Mouse (Mus musculus) hindbrain, embryonic 12.5 days (tissue): Measurements from ENCODE around the gene Pde1b. TPM values are rescaled to one million over a fixed set of nuclear protein-coding genes. Genes with fewer than 3 reads are reported as not detected.
A peak's percentile ranks its signal among the peaks of the same experiment; 100 is the strongest.

Source experiments
- ATAC-seq: fragments of 200-750 bp; cut with Nextera tagmentation; 2 replicates; pipeline ENCODE4 v1.8.0; 2017; ENCODE audit warnings: moderate TSS enrichment; ENCODE audit not compliant: low FRiP score
- H3K27ac ChIP-seq: fragments of 300-500 bp; sonication (generic); 2 replicates; pipeline ENCODE4 v1.5.1; 2016; ENCODE audit warnings: mild to moderate bottlenecking
- H3K27me3 ChIP-seq: fragments of 300-500 bp; sonication (generic); 2 replicates; pipeline ENCODE4 v1.6.1; 2016; ENCODE audit warnings: mild to moderate bottlenecking
- H3K36me3 ChIP-seq: fragments of 300-500 bp; sonication (generic); 2 replicates; pipeline ENCODE4 v1.6.1; 2016; ENCODE audit warnings: mild to moderate bottlenecking
- H3K4me1 ChIP-seq: fragments of 300-500 bp; sonication (generic); 2 replicates; pipeline ENCODE4 v1.6.1; 2016
- H3K4me2 ChIP-seq: fragments of 300-500 bp; sonication (generic); replicated peaks from 2 replicates; pipeline ENCODE4 v1.6.1; 2016; ENCODE audit warnings: mild to moderate bottlenecking
- H3K4me3 ChIP-seq: fragments of 300-500 bp; sonication (generic); 2 replicates; pipeline ENCODE4 v1.5.1; 2016; ENCODE audit warnings: mild to moderate bottlenecking
- H3K9ac ChIP-seq: fragments of 300-500 bp; sonication (generic); 2 replicates; pipeline ENCODE4 v1.6.1; 2016; ENCODE audit warnings: mild to moderate bottlenecking, moderate library complexity
- H3K9me3 ChIP-seq: fragments of 300-500 bp; sonication (generic); replicated peaks from 2 replicates; pipeline ENCODE4 v1.6.1; 2016; ENCODE audit warnings: mild to moderate bottlenecking
- WGBS: fragments of 180-500 bp; shearing (Covaris S2); methylation state at CpG from one replicate; pipeline ENCODE4 v1.1.7; 2016; 5-methylcytosine and 5-hydroxymethylcytosine counted together
- polyA plus RNA-seq: library from polyadenylated mRNA; unstranded; fragments of >200 nt; fragmentation: Nextera tagmentation; extraction: Ambion mirVana; gene quantifications from 2 replicates; pipeline ENCODE4 v1.2.1, GENCODE M21; 2016

Pde1b gene
- 51.6 and 54.2 TPM in 2 replicates for polyA plus RNA-seq

DNA sequence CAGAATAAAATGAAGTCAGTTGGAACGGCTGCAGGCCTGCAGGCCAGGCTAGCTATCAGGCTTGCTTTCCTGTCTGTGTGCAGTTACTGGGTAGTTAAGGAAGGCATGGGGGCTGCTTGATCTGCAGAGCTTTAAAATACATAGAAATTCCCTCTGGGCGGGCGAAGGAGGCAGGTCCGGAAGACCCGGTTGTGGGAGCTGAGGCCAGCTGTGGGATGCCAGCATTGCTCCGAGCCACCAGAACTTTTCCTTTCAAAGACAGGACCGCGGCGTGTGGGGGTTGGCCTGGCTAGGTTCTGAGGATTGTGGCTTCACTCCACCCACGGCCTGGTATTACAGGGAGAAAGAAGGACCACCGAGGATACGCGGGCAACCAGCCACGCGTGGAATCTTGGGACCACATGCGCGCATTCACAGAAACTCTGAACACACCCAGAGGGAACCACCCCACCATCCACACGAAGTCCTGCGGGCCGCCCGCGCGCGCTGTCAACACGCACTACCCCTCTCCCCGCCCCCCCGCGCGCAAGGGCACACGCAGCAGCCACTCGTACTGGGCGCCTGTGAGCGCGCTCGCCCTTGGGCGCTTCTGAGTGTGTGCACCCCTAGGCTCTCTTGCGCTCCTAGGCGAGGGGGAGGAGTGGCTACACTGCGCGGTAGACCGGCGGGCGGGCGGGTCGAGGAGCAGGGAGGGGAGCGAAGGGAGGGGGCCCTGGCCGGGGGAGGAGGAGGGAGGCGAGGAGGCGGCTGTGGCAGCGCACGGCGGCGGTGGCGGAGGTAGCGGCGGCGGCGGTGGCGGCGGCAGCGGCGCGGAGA lies at the start of gene Pde1b:
Gene Pde1b (plus strand): TSS at position 600 of the 816 bp plus-strand sequence.
- no peaks in the 10 kb centered on the region for H3K36me3 ChIP-seq
- H3K9me3 ChIP-seq: no peaks in the 10 kb centered on the region
- peak within 1 kb of the TSS; percentile 97 for H3K4me2 ChIP-seq
- H3K4me3 ChIP-seq: peak within 1 kb of the TSS; percentile 69
- under 1% methylated on average over 49 of the region's 63 CpGs for WGBS
- 0 out of 2 replicates have a peak, but pooled peaks cover 10% of the 10 kb centered on the region for H3K27me3 ChIP-seq
- peak within 1 kb of the TSS; percentile 79 for H3K27ac ChIP-seq
- peaks cover 28% of the 10 kb centered on the region for H3K4me1 ChIP-seq
- ATAC-seq: peak; percentile 91
- H3K9ac ChIP-seq: peak within 1 kb of the TSS; percentile 85

DNA sequence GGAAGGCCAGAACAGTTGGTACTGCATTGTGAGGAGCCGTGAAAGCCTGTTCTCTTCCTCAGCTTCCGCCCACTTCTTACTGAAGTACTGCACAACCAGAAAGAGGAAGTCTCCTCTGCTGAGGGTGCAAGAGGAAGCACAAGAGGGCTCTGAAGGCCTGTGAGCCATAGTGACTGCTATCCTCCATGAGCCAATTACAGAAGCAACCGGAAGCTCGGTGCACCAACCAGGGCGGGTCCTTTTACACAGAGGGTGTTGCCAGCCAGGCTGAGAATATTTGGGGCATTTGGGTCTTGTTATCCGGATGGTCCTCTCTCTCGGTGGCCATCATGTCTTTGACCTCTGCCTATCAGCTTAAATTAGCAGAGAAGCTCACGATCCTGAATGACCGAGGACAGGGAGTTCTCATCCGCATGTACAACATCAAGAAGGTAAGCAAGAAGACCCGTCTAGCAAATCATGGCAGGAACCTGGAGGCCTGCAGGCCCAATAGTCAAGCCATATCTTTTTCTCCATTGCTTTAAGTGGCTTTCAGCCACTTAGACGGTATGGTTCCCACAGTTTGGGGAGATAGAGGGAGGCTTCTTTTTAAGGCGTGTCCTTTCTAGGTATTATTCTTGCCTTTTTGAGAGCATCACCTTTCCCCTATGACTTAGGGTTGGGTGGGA lies 49.1 kb upstream of the Pde1b start, which contains the start of gene Nckap1l:
Gene Nckap1l (plus strand): TSS at position 244 of the 668 bp plus-strand sequence.
- Histone ChIP-seq H3K9me3 (no peaks in the 10 kb centered on the region), H3K27ac (no peak within 1 kb of the TSS), H3K4me1 (no peaks in the 10 kb centered on the region), H3K27me3 (no peaks in the 10 kb centered on the region), H3K4me3 (no peak within 1 kb of the TSS), H3K4me2 (no peak within 1 kb of the TSS), H3K9ac (no peak within 1 kb of the TSS), H3K36me3 (no peaks in the 10 kb centered on the region)
- 89% methylated on average over 13 of the region's 13 CpGs for WGBS
- ATAC-seq: no peak

DNA sequence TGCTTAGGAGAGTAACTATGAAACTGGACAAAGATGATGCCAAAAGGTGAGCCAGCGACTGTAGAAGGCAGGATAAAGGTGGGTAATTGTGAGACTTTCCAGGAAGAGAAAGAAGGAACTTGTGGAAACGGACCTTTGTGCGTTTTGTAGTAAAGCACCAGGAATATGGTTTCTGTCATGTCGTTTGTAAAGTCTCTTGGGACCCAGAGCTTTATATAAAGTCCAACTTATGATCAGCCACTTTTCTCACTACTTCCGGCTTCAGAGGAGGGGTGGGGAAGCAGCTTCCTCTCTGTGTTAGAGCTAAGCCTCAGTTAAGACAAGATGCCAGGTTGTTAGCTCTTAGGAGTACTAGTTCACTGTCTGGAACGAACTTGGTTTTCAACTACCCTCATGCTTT lies 48.4 kb upstream of the Pde1b start:
- 84% methylated on average over 6 of the region's 6 CpGs for WGBS
- H3K4me1 ChIP-seq: no peaks in the 10 kb centered on the region
- no peak overlapping the region for H3K9ac ChIP-seq
- no peaks in the 10 kb centered on the region for H3K9me3 ChIP-seq
- no peak overlapping the region for H3K4me3 ChIP-seq
- ATAC-seq: no peak
- no peak overlapping the region for H3K4me2 ChIP-seq
- no peaks in the 10 kb centered on the region for H3K27me3 ChIP-seq
- no peak overlapping the region for H3K27ac ChIP-seq
- H3K36me3 ChIP-seq: no peaks in the 10 kb centered on the region

DNA sequence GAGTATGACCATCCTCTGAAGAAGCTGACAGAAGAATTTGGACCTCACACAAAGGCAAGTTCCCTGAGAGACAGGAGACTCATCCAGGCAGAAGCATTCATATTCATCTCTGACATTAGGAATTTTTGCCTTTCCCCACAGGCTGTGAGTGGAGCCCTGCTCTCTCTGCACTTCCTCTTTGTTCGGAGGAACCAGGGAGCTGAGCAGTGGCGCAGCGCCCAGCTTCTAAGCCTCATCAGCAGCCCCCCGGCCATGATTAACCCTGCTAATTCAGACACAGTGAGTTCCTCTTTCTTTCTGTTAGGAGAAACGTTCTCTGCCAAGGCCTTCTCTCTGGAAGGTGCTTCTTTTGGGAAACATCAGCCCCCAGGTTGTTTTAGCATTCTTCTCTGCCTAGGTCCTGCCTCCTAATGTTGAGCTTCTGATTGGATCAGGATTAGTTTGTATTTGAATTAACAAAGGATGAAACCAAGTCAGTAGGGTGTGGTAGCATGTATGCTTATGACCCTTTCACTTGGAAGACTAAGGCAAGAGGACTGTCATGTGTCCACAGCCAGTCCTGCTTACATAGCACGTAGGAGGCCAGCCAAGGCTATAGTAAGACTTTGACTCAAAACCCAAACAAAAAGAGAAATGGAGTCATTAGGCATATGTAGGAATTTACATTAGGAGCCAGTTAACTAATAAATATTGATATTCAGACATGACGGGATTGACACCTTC lies 40.1 kb upstream of the Pde1b start:
- WGBS: 79% methylated on average over 7 of the region's 7 CpGs
- H3K9me3 ChIP-seq: no peaks in the 10 kb centered on the region
- no peak overlapping the region for H3K4me3 ChIP-seq
- H3K36me3 ChIP-seq: no peaks in the 10 kb centered on the region
- no peak for ATAC-seq
- H3K27ac ChIP-seq: no peak overlapping the region
- H3K27me3 ChIP-seq: no peaks in the 10 kb centered on the region
- H3K4me1 ChIP-seq: no peaks in the 10 kb centered on the region
- H3K4me2 ChIP-seq: no peak overlapping the region
- no peak overlapping the region for H3K9ac ChIP-seq

DNA sequence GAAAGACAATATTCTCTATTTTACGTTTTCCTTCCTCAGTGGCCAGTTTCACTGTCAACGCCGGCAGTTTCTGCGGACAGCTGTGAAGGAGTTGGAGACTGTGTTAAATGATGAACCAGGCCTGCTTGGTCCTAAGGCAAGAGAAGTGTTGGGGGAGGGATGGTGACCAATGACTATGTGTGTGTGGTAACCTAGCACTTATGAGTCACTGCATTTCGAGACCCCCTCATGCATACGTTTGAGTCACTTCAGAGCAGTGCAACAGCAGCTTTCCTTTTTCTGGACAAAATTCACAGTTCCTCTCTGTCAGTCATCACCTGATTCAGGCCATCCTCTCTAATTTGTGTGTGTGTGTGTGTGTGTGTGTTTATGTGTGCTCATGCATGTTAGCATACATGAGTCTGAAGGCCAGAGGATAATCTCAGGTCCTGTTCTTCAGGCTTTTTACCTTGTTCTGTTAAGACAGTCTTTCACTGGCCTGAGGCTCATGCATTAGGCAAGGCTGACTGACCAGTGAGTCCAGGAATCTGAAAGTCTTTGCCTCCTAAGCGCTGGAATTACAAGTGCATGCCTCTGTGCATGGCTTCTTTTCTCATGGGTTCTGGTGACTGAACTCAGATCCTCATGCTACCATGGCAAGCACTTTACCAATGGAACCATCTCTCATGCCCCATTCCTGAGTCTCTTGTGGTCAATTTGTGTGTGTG lies 31.2 kb upstream of the Pde1b start:
- WGBS: 85% methylated on average over 7 of the region's 7 CpGs
- Histone ChIP-seq H3K4me3 (no peak overlapping the region), H3K9ac (no peak overlapping the region), H3K4me2 (no peak overlapping the region), H3K27ac (no peak overlapping the region), H3K9me3 (no peaks in the 10 kb centered on the region), H3K4me1 (no peaks in the 10 kb centered on the region), H3K36me3 (no peaks in the 10 kb centered on the region), H3K27me3 (no peaks in the 10 kb centered on the region)
- no peak for ATAC-seq

DNA sequence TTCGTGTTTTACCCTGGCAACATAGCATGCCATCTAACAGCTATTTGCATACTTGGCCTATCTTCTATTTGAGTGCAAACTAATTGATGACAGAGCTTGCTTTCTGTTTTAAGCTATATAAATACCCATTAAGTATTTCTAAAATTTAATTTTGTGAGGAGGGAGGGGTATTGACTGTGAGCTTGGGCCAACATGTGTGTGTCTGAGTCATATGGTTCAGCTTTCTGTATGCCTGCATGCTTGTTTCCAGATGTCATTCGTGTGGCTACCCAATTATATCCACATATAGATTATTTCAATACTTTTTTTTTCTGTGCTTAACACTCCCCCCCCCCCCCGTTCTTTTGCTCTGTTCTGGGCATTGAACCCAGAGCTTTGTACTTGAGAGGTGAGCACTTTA lies 30.6 kb upstream of the Pde1b start:
- Histone ChIP-seq H3K4me1 (no peaks in the 10 kb centered on the region), H3K9ac (no peak overlapping the region), H3K27me3 (no peaks in the 10 kb centered on the region), H3K4me2 (no peak overlapping the region), H3K9me3 (no peaks in the 10 kb centered on the region), H3K4me3 (no peak overlapping the region), H3K27ac (no peak overlapping the region), H3K36me3 (no peaks in the 10 kb centered on the region)
- WGBS: 64% methylated on average over 3 of the region's 3 CpGs
- ATAC-seq: no peak

DNA sequence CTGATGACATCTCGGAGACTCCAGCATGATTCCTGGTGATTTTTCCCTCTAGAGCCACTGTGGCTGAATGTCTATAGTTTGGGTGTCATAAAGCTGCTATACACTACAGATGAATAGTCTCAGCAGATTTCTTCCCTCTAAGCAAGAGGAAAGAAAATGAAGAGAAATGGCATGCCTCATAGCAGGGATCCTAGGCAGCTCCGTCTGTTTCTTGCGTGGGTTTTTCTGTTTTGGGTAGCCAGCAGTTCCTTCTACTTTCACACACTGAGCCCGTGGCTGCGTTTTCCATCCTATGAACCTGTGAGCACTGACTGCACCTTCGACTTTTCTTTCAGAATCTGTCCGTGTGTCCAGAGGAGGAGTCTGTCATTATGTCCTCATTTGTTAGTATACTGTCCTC lies 29.7 kb upstream of the Pde1b start:
- Histone ChIP-seq H3K27me3 (no peaks in the 10 kb centered on the region), H3K9ac (no peak overlapping the region), H3K36me3 (no peaks in the 10 kb centered on the region), H3K27ac (no peak overlapping the region), H3K4me2 (no peak overlapping the region), H3K4me1 (no peaks in the 10 kb centered on the region), H3K4me3 (no peak overlapping the region), H3K9me3 (no peaks in the 10 kb centered on the region)
- 83% methylated on average over 7 of the region's 7 CpGs for WGBS
- ATAC-seq: no peak

DNA sequence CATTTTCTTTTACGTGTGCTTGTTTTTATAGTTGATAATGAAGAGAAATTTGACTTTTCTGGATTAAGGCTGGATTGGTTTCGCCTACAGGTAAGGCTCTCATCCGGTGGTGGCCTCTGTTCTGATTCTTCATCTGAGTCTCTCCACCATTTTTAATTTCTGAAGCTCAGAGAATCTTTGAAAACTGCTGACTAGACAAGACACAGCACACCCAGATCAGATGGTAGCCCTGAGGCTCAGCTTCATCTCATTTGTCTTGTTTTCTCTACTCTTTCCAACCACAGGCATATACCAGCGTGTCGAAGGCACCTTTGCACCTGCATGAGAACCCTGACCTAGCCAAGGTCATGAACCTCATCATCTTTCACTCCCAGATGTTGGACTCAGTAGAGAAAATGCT lies 29.1 kb upstream of the Pde1b start:
- Histone ChIP-seq H3K9me3 (no peaks in the 10 kb centered on the region), H3K27me3 (no peaks in the 10 kb centered on the region), H3K4me2 (no peak overlapping the region), H3K9ac (no peak overlapping the region), H3K4me3 (no peak overlapping the region), H3K4me1 (no peaks in the 10 kb centered on the region), H3K36me3 (no peaks in the 10 kb centered on the region), H3K27ac (no peak overlapping the region)
- ATAC-seq: no peak
- WGBS: 84% methylated on average over 5 of the region's 5 CpGs

DNA sequence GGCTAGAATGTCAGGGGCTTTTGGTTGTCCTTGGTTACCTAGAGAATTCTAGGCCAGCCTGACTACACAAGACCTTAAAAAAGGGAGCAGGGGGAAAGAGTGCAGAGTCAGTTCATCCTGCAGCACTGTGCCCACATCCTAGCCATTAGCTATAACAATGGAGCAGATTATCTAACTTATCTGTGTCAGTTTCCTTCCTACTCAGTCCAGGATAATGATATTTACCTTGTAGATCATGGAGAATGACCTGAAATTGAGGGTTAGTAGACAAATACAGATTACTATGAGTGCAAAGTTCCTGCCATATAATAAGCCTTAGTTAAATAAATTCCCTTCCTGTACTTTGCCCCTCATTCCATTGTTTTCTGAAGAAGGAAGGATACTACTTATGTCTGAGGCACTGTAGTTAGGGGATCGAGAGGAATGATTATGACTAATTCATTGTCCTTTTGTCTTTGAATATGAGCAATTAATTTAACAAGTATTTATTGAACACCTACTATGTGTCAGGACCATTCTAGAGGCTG lies 23.7 kb upstream of the Pde1b start:
- H3K27me3 ChIP-seq: no peaks in the 10 kb centered on the region
- 80% methylated on average over 1 of the region's 1 CpGs for WGBS
- H3K4me1 ChIP-seq: no peaks in the 10 kb centered on the region
- no peak overlapping the region for H3K4me2 ChIP-seq
- no peak overlapping the region for H3K9ac ChIP-seq
- H3K4me3 ChIP-seq: no peak overlapping the region
- H3K27ac ChIP-seq: no peak overlapping the region
- H3K36me3 ChIP-seq: no peaks in the 10 kb centered on the region
- H3K9me3 ChIP-seq: no peaks in the 10 kb centered on the region
- no peak for ATAC-seq

DNA sequence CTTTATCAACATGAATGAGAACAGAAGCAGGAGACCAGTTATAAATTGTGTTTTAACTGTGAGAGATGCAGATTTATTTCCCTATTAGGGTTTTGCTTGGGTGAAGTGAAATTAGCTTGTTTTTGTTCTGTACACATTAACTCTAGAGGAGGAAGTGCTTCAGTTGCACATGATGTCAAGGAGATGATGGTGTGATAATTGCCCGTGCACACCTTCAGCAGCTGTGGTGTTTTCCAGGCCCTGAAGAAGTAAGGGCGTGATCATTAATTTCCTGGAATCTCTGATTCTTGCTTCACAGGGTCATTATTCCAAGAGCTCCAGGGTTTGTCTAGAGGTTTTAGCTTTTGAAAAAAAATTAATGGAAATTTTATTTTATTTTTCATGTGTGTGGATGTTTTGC lies 22.7 kb upstream of the Pde1b start:
- no peak overlapping the region for H3K4me2 ChIP-seq
- no peak overlapping the region for H3K9ac ChIP-seq
- H3K4me3 ChIP-seq: no peak overlapping the region
- H3K4me1 ChIP-seq: peaks cover 4% of the 10 kb centered on the region; the same call in 1 of the 2 replicates
- H3K9me3 ChIP-seq: no peaks in the 10 kb centered on the region
- no peak for ATAC-seq
- H3K27me3 ChIP-seq: no peaks in the 10 kb centered on the region
- WGBS: 96% methylated on average over 2 of the region's 2 CpGs
- no peak overlapping the region for H3K27ac ChIP-seq
- no peaks in the 10 kb centered on the region for H3K36me3 ChIP-seq

DNA sequence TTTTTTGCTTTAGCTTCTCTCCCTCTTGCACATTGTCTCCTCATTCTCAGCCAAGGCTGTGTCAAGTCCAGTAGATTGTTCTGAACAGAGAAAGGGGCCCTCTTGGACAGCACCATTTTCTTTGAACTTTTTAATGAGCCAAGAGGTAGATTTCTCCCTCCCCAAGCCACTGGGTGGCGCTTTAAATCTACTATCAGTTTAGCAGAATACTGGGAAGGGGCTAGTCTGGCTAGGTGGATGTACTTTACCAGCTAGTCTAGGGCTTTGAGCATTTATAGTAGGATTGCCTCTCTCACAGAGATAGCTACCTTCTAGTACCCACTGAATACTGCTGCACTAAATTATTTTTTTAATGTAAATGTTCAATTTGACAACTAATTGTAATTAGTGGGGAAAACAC lies 20.3 kb upstream of the Pde1b start:
- WGBS: 0% methylated on average over 1 of the region's 1 CpGs
- Histone ChIP-seq H3K27ac (no peak overlapping the region), H3K9me3 (no peaks in the 10 kb centered on the region), H3K27me3 (no peaks in the 10 kb centered on the region), H3K4me3 (no peak overlapping the region), H3K36me3 (no peaks in the 10 kb centered on the region), H3K4me1 (peaks cover 4% of the 10 kb centered on the region; the same call in 1 of the 2 replicates), H3K9ac (no peak overlapping the region), H3K4me2 (no peak overlapping the region)
- peak; percentile 66; the same call in 1 of the 2 replicates for ATAC-seq
